Mouse (Mus musculus) thymus, adult 18-20 months (tissue): ENCODE data around the gene Tns2.
A peak's percentile ranks its signal among the peaks of the same experiment; 100 is the strongest.
"Not testable (repeated sequence)": the region's sequence is repeated elsewhere in the genome, so short reads cannot be mapped to it uniquely, and the experiment has no call there.

Experiments
- DNase-seq, 2 experiments: peaks; one replicate each; pipeline ENCODE4 v3.0.0; 2022; ENCODE audit warnings: mixed read lengths in 2 of 2

The Tns2 gene

GRCm38 (mm10) chr15:102144274-102144711, 44.1 kb downstream of the Tns2 start, which contains the start of gene Igfbp6:
Gene Igfbp6 (plus strand): TSS chr15:102144362.
- no peak for DNase-seq

DNA sequence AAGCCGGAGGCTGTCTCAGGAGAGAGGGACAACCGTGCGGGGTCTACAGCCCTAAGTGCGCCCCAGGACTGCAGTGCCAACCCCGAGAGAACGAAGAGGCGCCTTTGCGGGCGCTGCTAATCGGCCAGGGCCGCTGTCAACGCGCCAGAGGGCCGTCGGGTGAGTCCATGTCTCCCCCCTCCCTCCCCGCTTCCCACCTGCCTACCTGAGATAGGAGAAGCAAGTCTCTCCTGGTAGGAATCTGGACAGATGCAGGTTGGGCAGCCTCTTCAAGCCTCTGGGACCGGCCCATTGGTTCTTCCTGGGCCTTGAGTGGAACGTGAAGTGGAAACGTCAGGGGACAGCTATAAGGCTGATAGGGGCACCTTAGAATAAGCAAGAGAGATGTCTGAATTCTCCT, 44.5 kb downstream of the Tns2 start:
- no peak for DNase-seq

DNA sequence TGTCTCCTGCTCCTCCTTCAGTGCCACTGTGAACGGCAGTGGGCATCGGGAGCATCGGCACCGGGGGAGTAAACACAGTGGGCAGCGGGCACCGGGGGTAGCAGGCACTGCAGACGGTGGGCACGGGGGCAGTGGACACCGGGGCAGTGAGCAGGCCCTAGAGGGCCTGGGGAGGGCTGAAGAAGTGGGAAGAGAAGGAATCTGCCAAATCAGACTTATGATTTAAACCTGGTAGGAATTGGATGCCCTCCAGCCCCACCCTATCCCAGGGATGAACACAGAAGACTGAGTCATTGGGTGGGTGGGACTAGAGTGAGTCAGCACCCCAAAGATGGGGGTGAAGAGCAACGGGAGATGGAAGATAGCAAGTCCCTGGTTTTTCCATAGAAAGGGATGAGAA, 45.1 kb downstream of the Tns2 start:
- no peak for DNase-seq

DNA sequence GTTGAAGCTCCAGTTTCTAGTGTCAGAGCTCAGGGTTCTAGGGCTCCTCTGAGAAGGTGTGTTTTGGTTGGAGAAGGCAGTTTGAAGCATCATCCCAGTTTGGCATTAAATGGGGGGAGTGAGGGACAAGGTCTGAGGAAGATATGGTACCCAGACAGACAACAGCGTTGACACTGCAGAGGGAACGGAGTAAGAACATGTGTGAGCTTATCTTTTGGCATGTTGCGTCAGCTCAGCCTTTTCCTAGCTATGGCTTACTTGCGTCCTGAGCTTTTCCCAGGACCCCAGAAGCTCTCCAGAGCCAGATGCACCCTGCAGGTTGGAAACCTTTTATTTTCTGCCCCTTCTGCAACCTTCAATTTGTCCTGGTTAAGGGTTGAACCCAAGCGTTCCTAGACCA, 45.9 kb downstream of the Tns2 start:
- DNase-seq: no peak

- no peak for DNase-seq
These were observed 46.7 kb downstream of the Tns2 start for GRCm38 (mm10) chr15:102146882-102147281.

- no peak for DNase-seq
These were observed 47.6 kb downstream of the Tns2 start for GRCm38 (mm10) chr15:102147674-102148402.

DNA sequence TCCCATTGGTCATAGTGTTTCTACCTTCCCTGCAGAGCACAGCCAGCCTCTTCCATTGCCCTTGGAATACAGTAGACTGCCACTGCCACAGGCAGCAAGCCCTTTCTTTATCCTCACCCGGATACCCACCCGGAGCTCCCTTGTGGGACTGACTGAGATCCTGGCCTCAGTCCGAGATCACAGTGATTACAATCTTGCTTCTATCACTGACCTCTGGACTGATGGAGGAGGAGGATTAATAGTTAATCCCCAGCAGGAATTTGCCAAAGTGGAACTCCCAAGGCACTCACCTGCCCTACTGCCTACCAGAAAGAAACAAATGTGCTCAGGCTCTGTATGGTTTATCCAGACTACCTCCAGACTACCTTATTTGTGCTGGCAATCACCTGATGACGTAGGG, 49.3 kb downstream of the Tns2 start:
- DNase-seq: no peak

GRCm38 (mm10) chr15:102150301-102151135, 50.3 kb downstream of the Tns2 start, which contains the start of gene Soat2:
Gene Soat2 (plus strand): TSS chr15:102150526.
- DNase-seq: no peak

DNA sequence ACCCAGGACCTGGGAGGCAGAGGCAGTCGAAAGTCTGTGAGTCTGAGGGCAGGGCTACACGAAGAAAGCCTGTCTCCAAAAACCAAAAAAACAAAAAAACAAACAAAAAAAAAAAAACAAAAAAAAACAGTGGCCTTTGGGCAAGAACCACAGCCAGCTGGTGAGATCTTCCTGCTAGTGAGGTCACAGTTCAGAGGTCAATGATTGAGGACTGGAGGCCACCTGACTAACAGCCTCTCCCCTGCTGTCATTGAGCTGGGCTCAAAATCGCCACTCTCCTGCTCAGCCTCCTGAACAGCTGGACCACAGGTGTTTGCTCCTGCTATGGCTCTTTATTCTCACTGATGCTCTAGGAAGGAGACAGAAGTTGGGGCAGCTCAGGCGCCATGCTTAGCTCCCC, 52.4 kb downstream of the Tns2 start:
- no peak for DNase-seq

- DNase-seq: not testable (repeated sequence)
These were observed 54.8 kb downstream of the Tns2 start for GRCm38 (mm10) chr15:102155006-102155405.

DNA sequence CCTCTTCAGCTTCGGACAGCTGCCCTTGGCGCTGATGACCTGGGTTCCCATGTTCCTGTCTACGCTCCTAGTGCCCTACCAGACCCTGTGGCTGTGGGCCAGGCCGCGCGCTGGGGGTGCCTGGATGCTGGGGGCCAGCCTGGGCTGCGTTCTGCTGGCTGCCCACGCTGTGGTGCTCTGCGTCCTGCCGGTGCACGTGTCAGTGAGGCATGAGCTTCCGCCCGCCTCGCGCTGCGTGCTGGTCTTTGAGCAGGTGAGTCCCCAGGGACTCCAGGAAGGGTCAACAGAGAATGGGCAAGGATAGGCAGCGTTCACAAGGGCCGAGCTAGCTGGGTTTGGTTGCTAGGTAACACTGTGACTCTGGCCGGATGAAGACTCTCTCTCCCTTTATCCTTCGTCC, 56.6 kb downstream of the Tns2 start:
- DNase-seq: no peak

DNA sequence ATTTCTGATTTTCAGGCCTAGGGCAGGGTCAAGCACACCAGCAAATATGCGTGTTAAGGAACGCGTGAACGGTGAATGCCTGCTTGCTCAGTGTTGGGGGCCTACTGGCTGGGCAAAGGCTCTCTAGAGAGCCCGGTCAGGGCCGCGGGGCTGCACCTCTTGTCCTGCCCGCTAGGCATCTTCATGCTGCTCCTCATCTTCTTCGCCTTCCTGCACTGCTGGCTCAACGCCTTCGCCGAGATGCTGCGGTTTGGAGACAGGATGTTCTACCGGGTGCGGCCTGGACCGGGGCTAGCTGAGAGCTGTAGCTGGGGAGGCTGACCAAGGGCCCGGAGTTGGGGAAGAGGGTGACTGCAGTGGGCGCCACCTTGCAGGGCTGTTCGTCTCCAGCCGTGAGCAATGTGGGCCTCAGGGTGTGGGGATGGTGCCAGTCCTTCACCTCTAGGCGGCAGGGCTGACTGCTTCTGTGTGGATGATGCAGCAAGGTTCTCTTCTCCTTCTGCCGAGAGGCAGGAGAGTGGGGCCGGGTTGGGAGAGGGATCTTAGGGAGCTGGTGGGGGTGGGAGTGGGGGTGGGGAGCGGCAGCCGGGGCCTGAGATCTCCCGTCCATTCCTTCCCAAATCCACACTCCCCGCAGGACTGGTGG, 60.3 kb downstream of the Tns2 start:
- no peak for DNase-seq

DNA sequence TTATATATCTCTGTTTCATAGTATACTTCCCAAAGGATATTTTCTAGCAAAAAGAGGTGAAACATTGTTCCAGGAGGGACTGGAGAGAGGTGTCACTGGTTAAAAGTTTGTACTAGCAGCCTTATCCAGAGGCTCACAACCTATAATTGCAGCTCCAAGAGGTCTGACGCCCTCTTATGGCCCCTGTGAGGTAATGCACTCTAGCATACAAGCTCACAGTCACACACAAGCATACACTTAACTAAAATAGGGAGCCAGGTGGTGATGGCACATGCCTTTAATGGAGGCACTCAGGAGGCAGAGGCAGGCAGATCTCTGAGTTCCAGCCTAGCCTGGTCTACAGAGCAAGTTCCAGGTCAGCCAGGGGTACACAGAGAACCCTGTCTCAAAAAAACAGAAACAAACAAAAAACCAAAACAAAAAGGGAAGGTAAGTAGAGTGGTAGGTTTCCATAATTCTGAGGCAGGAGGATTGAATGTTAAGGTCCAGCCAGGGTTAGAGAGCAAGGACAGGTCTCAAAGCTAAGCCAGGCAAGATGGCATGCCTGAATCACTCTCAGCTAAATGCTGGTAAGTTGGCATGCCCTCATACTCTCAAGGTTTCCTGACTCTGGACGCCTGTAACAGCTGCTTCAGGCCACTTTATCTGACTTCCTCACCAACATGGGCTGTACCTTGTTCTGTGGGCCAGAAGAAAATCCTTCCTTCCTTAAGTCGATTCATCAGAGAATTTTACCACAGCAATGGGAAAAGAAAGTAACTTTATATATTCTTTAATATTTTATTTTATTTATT, 63.9 kb downstream of the Tns2 start:
- no peak for DNase-seq

- DNase-seq: peak in 1 of 2 experiments; percentile 35
These were observed 65.4 kb downstream of the Tns2 start for GRCm38 (mm10) chr15:102165468-102166100.
